Mouse (Mus musculus): Measurements from ENCODE around the gene Zbed3.
"Not testable (repeated sequence)": the region's sequence is repeated elsewhere in the genome, so short reads cannot be mapped to it uniquely, and the experiment has no call there.

Zbed3 gene

GRCm38 (mm10) chr13:95330507-95330906 lies 7.1 kb downstream of the Zbed3 start:
- DNase-seq (ENCODE audit: extremely low read depth, insufficient read length, low spot score): no peak

GRCm38 (mm10) chr13:95332086-95332899 lies 8.9 kb downstream of the Zbed3 start:
- no peak for DNase-seq (ENCODE audit: extremely low read depth, insufficient read length, low spot score)

GRCm38 (mm10) chr13:95336122-95336677 lies 12.8 kb downstream of the Zbed3 start:
- DNase-seq (ENCODE audit: extremely low read depth, insufficient read length, low spot score): no peak

- no peak for DNase-seq (ENCODE audit: extremely low read depth, insufficient read length, low spot score)
These were observed 20.1 kb downstream of the Zbed3 start for GRCm38 (mm10) chr13:95343470-95343869.

- DNase-seq (ENCODE audit: extremely low read depth, insufficient read length, low spot score): no peak
These were observed 22.5 kb downstream of the Zbed3 start for GRCm38 (mm10) chr13:95345869-95346268.

GRCm38 (mm10) chr13:95347018-95347696 lies 23.7 kb downstream of the Zbed3 start:
- no peak for DNase-seq (ENCODE audit: extremely low read depth, insufficient read length, low spot score)

GRCm38 (mm10) chr13:95348476-95348875 lies 25.1 kb downstream of the Zbed3 start:
- DNase-seq (ENCODE audit: extremely low read depth, insufficient read length, low spot score): no peak

GRCm38 (mm10) chr13:95358223-95358622 lies 34.8 kb downstream of the Zbed3 start:
- DNase-seq (ENCODE audit: extremely low read depth, insufficient read length, low spot score): no peak

GRCm38 (mm10) chr13:95363440-95363839 lies 40.0 kb downstream of the Zbed3 start:
- no peak for DNase-seq (ENCODE audit: extremely low read depth, insufficient read length, low spot score)

- DNase-seq (ENCODE audit: extremely low read depth, insufficient read length, low spot score): no peak
These were observed 42.9 kb downstream of the Zbed3 start for GRCm38 (mm10) chr13:95366356-95366755.

- DNase-seq (ENCODE audit: extremely low read depth, insufficient read length, low spot score): peak; percentile 76
These were observed 51.5 kb downstream of the Zbed3 start, which contains the start of gene Aggf1 for GRCm38 (mm10) chr13:95374701-95375553. Gene Aggf1, minus strand, starts transcription at chr13:95375352.

GRCm38 (mm10) chr13:95375554-95375914 lies 52.1 kb downstream of the Zbed3 start:
- no peak for DNase-seq (ENCODE audit: extremely low read depth, insufficient read length, low spot score)

- DNase-seq (ENCODE audit: extremely low read depth, insufficient read length, low spot score): not testable (repeated sequence)
These were observed 53.4 kb downstream of the Zbed3 start for GRCm38 (mm10) chr13:95376689-95377289.

GRCm38 (mm10) chr13:95378696-95379095 lies 55.3 kb downstream of the Zbed3 start:
- no peak for DNase-seq (ENCODE audit: extremely low read depth, insufficient read length, low spot score)

GRCm38 (mm10) chr13:95382418-95382817 lies 59.0 kb downstream of the Zbed3 start:
- DNase-seq (ENCODE audit: extremely low read depth, insufficient read length, low spot score): no peak

All from 3134 (cell line).